Mouse (Mus musculus) left cerebral cortex, adult 2 months (tissue): ENCODE measurements around the gene Hacd4. TPM values are rescaled to one million over a fixed set of nuclear protein-coding genes. Genes with fewer than 3 reads are reported as not detected.

Experiments
- DNase-seq, 2 experiments: peaks; one replicate each; pipeline ENCODE4 v3.0.0; 2021 to 2022; ENCODE audit warnings: low spot score in 2 of 2, mixed read lengths in 1 of 2; ENCODE audit errors: extremely low spot score in 1 of 2
- H3K27ac ChIP-seq: fragments of 200-600 bp; 2 replicates; pipeline ENCODE4 v1.8.1; 2022
- H3K4me3 ChIP-seq: fragments of 200-600 bp; 2 replicates; pipeline ENCODE4 v1.8.1; 2022
- CTCF ChIP-seq: fragments of 200-600 bp; IDR thresholded peaks from 2 replicates; pipeline ENCODE4 v1.8.1; 2022; ENCODE audit warnings: antibody characterized with exemption, mild to moderate bottlenecking, moderate library complexity
- intact Hi-C: fragments of 180-260 bp; cut with DNase I; formaldehyde crosslinking; loops from one replicate; pipeline ENCODE4 v1.15.1; 2025
- total RNA-seq, 2 experiments: library from RNA; stranded (reverse); gene quantifications; 2 replicates each; pipeline ENCODE4 v1.2.3; 2021

The Hacd4 gene
- total RNA-seq, 2 experiments from 2014 or later: 1.2 to 1.7 TPM

GRCm38 (mm10) chr4:88390036-88390435, 48.7 kb downstream of the Hacd4 start:
- TF ChIP-seq CTCF: no peak
- intact Hi-C loops: no loop called here

GRCm38 (mm10) chr4:88372293-88373224, 66.2 kb downstream of the Hacd4 start:
- Histone ChIP-seq H3K4me3 (no peak overlapping the region), H3K27ac (no peak overlapping the region)
- intact Hi-C loops: no loop called here
- no peak for TF ChIP-seq CTCF
- DNase-seq: no peak

More at GRCm38 (mm10) chr4:88390036-88390435, 48.7 kb downstream of the Hacd4 start:
- no peak overlapping the region for H3K27ac ChIP-seq
- no peak overlapping the region for H3K4me3 ChIP-seq
- DNase-seq: no peak

- H3K4me3 ChIP-seq: no peak overlapping the region
These were observed 67.9 kb downstream of the Hacd4 start for GRCm38 (mm10) chr4:88370819-88371218.

GRCm38 (mm10) chr4:88369951-88370350, 68.8 kb downstream of the Hacd4 start:
- no peak for DNase-seq
- intact Hi-C loops: no loop called here
- no peak for TF ChIP-seq CTCF

More at GRCm38 (mm10) chr4:88370819-88371218, 67.9 kb downstream of the Hacd4 start:
- no peak for TF ChIP-seq CTCF
- no peak for DNase-seq
- intact Hi-C loops: no loop called here
- no peak overlapping the region for H3K27ac ChIP-seq

GRCm38 (mm10) chr4:88357431-88357830, 81.3 kb downstream of the Hacd4 start:
- Histone ChIP-seq H3K4me3 (no peak overlapping the region), H3K27ac (no peak overlapping the region)
- intact Hi-C loops: loop anchor here (10.0 kb wide), 1 partner anchor 187 kb away; no protein-coding TSS in a partner anchor
- no peak for TF ChIP-seq CTCF
- DNase-seq: no peak

More at GRCm38 (mm10) chr4:88369951-88370350, 68.8 kb downstream of the Hacd4 start:
- Histone ChIP-seq H3K27ac (no peak overlapping the region), H3K4me3 (no peak overlapping the region)

- peak; percentile 42 for TF ChIP-seq CTCF
- DNase-seq: no peak
- intact Hi-C loops: loop anchor here (10.0 kb wide), 1 partner anchor 188 kb away; no protein-coding TSS in a partner anchor
- no peak overlapping the region for H3K4me3 ChIP-seq
- no peak overlapping the region for H3K27ac ChIP-seq
These were observed 82.1 kb downstream of the Hacd4 start for GRCm38 (mm10) chr4:88356652-88357051.

GRCm38 (mm10) chr4:88350910-88351309, 87.8 kb downstream of the Hacd4 start:
- Histone ChIP-seq H3K4me3 (no peak overlapping the region), H3K27ac (no peak overlapping the region)
- intact Hi-C loops: loop anchor here (1.0 to 10.0 kb wide), 5 partner anchors 42 to 982 kb away; no protein-coding TSS in a partner anchor
- DNase-seq: peak; percentile 53 to 57
- peak; percentile 97 for TF ChIP-seq CTCF

Other genes with a start within 250 kb of the Hacd4 start
- gene Ifnb1, start 83.8 kb upstream of the Hacd4 start, total RNA-seq: not detected
- gene Ifna15, start 119.3 kb upstream of the Hacd4 start, total RNA-seq: not detected
- not detected for gene Ifna14, start 132.9 kb upstream of the Hacd4 start, total RNA-seq
- not detected for gene Ifna9, start 153.5 kb upstream of the Hacd4 start, total RNA-seq
- gene Ifna12, start 164.4 kb upstream of the Hacd4 start, total RNA-seq: not detected
- not detected for gene C87499, start 195.5 kb upstream of the Hacd4 start, total RNA-seq
- not detected for gene Ifna13, start 205.5 kb upstream of the Hacd4 start, total RNA-seq
- not detected for gene Ifna16, start 238.0 kb upstream of the Hacd4 start, total RNA-seq
- not detected for gene Ifna2, start 245.0 kb upstream of the Hacd4 start, total RNA-seq